Mouse (Mus musculus): ENCODE measurements around the gene Gm20219.

DNA sequence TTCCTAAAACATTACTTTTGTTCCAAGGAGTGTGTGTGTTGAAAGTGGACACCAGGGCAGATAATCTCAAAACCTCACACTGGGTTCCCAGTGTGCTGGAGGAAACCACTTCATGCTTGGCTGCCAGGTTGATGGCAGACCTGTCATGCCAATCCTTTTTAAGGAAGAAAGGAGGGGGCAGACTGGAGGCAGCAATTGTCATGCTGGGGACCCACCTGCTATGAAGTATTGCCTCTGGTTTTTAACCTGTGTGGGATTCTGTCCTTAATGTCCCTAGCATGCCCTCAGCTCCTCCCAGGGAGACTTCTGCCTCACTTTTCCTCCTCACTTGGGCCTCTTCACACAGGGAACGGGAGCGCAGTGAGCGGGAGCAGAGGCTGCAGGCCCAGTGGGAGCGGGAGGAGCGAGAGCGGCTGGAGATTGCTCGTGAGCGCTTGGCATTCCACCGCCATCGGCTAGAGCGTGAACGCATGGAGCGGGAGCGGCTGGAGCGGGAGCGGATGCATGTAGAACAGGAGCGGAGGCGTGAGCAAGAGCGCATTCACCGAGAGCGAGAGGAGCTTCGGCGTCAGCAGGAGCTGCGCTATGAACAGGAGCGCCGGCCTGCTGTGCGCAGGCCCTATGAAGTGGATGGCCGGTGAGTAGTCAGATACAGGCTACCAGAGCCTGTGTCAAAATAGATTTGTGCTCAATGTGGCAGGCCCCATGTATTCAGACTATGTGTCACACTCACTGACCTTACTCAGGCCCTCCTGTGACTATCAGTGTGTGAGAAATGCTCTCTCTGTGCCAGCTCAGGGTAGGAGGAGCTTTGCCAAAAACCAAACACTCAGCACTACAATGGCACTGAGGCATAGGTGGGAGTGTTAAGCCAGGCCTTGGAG is 49.2 kb upstream of the Gm20219 start:
- TF ChIP-seq CTCF (IDR thresholded peaks at IDR 0.05; ENCODE audit: low read depth) (no peak), EP300 (IDR thresholded peaks at IDR 0.05; ENCODE audit: low read depth) (no peak)
